Mouse (Mus musculus) forebrain, embryonic 12.5 days (tissue): ENCODE data around the gene Smim24. TPM values are rescaled to one million over a fixed set of nuclear protein-coding genes. Genes with fewer than 3 reads are reported as not detected.

Experiments used
- ATAC-seq: fragments of 200-750 bp; cut with Nextera tagmentation; 2 replicates; pipeline ENCODE4 v1.8.0; 2017; ENCODE audit warnings: moderate TSS enrichment; ENCODE audit not compliant: low FRiP score
- H3K27ac ChIP-seq: fragments of 300-500 bp; sonication (generic); 2 replicates; pipeline ENCODE4 v1.5.1; 2016; ENCODE audit warnings: mild to moderate bottlenecking
- H3K27me3 ChIP-seq: fragments of 300-500 bp; sonication (generic); 2 replicates; pipeline ENCODE4 v1.6.1; 2016; ENCODE audit warnings: mild to moderate bottlenecking
- H3K36me3 ChIP-seq: fragments of 300-500 bp; sonication (generic); replicated peaks from 2 replicates; pipeline ENCODE4 v1.6.1; 2016; ENCODE audit warnings: mild to moderate bottlenecking
- H3K4me1 ChIP-seq: fragments of 300-500 bp; sonication (generic); 2 replicates; pipeline ENCODE4 v1.6.1; 2016
- H3K4me2 ChIP-seq: fragments of 300-500 bp; sonication (generic); 2 replicates; pipeline ENCODE4 v1.6.1; 2016; ENCODE audit warnings: mild to moderate bottlenecking, moderate library complexity
- H3K4me3 ChIP-seq: fragments of 300-500 bp; sonication (generic); replicated peaks from 2 replicates; pipeline ENCODE4 v1.5.1; 2016; ENCODE audit warnings: mild to moderate bottlenecking
- H3K9ac ChIP-seq: fragments of 300-500 bp; sonication (generic); 2 replicates; pipeline ENCODE4 v1.6.1; 2016; ENCODE audit warnings: mild to moderate bottlenecking
- H3K9me3 ChIP-seq: fragments of 300-500 bp; sonication (generic); 2 replicates; pipeline ENCODE4 v1.6.1; 2016
- WGBS: fragments of 180-500 bp; shearing (Covaris S2); methylation state at CpG from one replicate; pipeline ENCODE4 v1.1.7; 2016; 5-methylcytosine and 5-hydroxymethylcytosine counted together
- polyA plus RNA-seq: library from polyadenylated mRNA; unstranded; fragments of >200 nt; fragmentation: Nextera tagmentation; extraction: Ambion mirVana; gene quantifications from 2 replicates; pipeline ENCODE4 v1.2.1, GENCODE M21; 2016

Gene Smim24
- polyA plus RNA-seq, 1 experiment from 2014 or later = 2.6 TPM

- no peak for ATAC-seq
- H3K36me3 ChIP-seq = 0 out of 2 replicates have a peak, but pooled peaks cover 6% of the 10 kb centered on the region
- peak overlapping the region; percentile 80 for H3K27ac ChIP-seq
- no peak overlapping the region for H3K9ac ChIP-seq
- H3K4me2 ChIP-seq = no peak overlapping the region
- peaks cover 75% of the 10 kb centered on the region for H3K4me1 ChIP-seq
- peaks cover 11% of the 10 kb centered on the region for H3K27me3 ChIP-seq
- H3K9me3 ChIP-seq = no peaks in the 10 kb centered on the region
- no peak overlapping the region for H3K4me3 ChIP-seq
- 68% methylated on average over 17 of the region's 17 CpGs for WGBS
These were observed 22.9 kb downstream of the Smim24 start for GRCm38 (mm10) chr10:81415549-81416310.

GRCm38 (mm10) chr10:81416581-81417226, 23.9 kb downstream of the Smim24 start:
- Histone ChIP-seq H3K9ac (peak overlapping the region; percentile 65), H3K4me3 (peak overlapping the region; percentile 35), H3K27me3 (peaks cover 11% of the 10 kb centered on the region; the same call in 1 of the 2 replicates), H3K4me1 (peaks cover 68% of the 10 kb centered on the region), H3K36me3 (0 out of 2 replicates have a peak, but pooled peaks cover 6% of the 10 kb centered on the region), H3K4me2 (peak overlapping the region; percentile 64), H3K27ac (peak overlapping the region; percentile 80), H3K9me3 (no peaks in the 10 kb centered on the region)
- WGBS = under 1% methylated on average over 17 of the region's 26 CpGs
- ATAC-seq = peak; percentile 74

DNA sequence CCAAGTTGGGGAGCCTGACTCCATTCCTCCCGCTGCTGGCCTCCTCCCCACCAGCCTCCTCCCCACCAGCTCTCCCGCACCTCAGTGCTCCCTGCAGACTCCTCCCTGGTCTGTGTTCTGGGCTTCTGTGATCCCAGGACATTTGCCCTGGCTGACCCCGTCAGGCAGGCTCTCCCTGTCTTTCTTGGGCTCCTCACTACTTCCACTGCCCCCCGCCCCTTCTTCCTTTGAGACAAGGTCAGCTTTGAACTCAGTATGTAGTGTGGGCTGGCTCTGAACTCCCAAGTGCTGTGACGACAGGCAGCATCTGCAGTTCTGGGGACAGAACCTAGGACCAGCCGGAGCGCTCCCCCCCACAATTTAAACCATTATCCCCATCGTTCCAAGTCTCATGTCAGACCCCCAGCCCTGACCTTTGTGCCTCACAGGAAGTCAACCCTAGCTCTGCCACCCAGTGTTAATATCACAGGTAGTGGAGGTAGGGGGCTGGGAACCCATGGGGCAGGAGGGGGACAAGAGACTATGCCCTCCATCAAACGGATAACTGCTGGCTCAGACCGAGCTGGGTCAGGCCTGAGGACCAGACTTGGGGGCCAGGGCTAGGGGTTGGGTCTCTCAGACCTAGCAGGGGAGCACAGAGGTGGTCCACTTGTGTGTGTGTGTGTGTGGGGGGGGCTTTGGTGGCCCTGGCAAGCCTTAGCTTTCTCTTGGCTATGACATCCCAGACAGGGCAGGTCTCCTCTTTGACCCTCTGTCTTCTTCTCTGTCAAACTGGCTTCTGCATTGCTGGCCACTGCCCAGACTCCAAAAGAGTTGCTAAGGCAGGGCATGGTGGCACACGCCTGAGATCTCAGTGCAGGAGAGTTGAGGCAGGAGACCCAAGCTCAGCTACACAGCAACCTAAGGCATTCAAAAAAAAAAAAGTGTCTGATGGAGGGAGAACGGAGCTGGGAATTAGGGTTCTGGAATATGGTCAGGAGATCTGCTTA, 24.7 kb downstream of the Smim24 start:
- Histone ChIP-seq H3K4me1 (peaks cover 61% of the 10 kb centered on the region), H3K27me3 (peaks cover 15% of the 10 kb centered on the region), H3K4me2 (peak overlapping the region; percentile 64), H3K9ac (peak overlapping the region; percentile 65), H3K4me3 (peak overlapping the region; percentile 35), H3K9me3 (no peaks in the 10 kb centered on the region), H3K36me3 (0 out of 2 replicates have a peak, but pooled peaks cover 6% of the 10 kb centered on the region), H3K27ac (peak overlapping the region; percentile 80)
- no peak for ATAC-seq
- WGBS = 44% methylated on average over 12 of the region's 12 CpGs

DNA sequence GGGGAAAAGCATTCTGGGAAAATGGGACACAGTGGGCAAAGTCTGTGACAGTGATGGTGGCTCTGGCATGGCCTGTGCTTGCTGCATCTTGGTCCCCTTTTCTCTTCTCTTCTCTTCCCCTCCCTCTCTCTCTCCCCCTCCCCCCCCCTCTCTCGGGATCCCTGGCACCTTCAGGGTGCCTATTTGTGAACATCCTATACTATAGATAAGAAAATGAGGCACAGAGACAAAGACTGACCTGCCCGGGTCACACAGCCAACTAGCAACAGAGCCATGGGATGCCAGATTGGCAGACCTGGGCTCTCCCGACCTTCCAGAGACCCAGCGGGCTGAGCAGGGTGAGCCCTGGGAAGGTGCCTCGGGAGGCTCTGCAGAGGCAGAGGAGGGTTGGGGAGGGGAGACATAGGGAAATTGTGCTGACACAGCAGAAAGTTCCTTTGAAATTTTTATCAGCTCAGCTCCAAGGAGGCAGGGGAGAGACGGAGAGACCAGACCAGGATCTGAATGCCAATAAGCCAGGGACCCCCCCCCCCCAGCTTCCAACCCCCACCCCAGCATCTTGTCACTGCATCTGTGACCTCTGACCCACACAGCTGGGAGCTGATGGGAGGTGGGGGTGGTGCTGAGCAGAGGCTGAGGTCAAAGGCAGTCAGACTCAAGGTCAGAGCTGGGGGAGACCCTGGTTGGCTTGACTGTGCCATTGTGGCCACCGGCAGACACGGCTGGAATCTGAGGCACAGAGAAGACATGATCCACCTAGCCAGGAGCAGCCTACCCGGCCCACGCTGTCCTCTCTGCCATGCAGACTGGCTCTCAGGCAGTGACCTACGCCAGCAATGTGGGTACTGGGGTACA, 25.6 kb downstream of the Smim24 start:
- Histone ChIP-seq H3K9me3 (no peaks in the 10 kb centered on the region), H3K27me3 (peaks cover 20% of the 10 kb centered on the region), H3K9ac (no peak overlapping the region; the same call in 1 of the 2 replicates), H3K4me3 (no peak overlapping the region), H3K4me2 (0 out of 2 replicates have a peak overlapping the region, but pooled peaks have one; percentile 3), H3K36me3 (0 out of 2 replicates have a peak, but pooled peaks cover 6% of the 10 kb centered on the region), H3K27ac (no peak overlapping the region), H3K4me1 (peaks cover 55% of the 10 kb centered on the region)
- no peak for ATAC-seq
- 54% methylated on average over 11 of the region's 11 CpGs for WGBS

- Histone ChIP-seq H3K36me3 (0 out of 2 replicates have a peak, but pooled peaks cover 6% of the 10 kb centered on the region), H3K27ac (no peak overlapping the region), H3K4me1 (peaks cover 51% of the 10 kb centered on the region), H3K27me3 (peaks cover 29% of the 10 kb centered on the region), H3K4me3 (no peak overlapping the region), H3K4me2 (no peak overlapping the region), H3K9me3 (no peaks in the 10 kb centered on the region), H3K9ac (no peak overlapping the region)
- WGBS = 92% methylated on average over 10 of the region's 10 CpGs
- ATAC-seq = no peak
These were observed 26.5 kb downstream of the Smim24 start for GRCm38 (mm10) chr10:81419111-81419928.

GRCm38 (mm10) chr10:81420191-81420767, 27.4 kb downstream of the Smim24 start:
- Histone ChIP-seq H3K4me1 (peaks cover 51% of the 10 kb centered on the region), H3K27ac (no peak overlapping the region), H3K4me2 (no peak overlapping the region), H3K27me3 (peaks cover 38% of the 10 kb centered on the region), H3K9me3 (no peaks in the 10 kb centered on the region), H3K9ac (no peak overlapping the region), H3K4me3 (no peak overlapping the region; the same call in 1 of the 2 replicates), H3K36me3 (0 out of 2 replicates have a peak, but pooled peaks cover 6% of the 10 kb centered on the region)
- 88% methylated on average over 40 of the region's 40 CpGs for WGBS
- no peak for ATAC-seq

DNA sequence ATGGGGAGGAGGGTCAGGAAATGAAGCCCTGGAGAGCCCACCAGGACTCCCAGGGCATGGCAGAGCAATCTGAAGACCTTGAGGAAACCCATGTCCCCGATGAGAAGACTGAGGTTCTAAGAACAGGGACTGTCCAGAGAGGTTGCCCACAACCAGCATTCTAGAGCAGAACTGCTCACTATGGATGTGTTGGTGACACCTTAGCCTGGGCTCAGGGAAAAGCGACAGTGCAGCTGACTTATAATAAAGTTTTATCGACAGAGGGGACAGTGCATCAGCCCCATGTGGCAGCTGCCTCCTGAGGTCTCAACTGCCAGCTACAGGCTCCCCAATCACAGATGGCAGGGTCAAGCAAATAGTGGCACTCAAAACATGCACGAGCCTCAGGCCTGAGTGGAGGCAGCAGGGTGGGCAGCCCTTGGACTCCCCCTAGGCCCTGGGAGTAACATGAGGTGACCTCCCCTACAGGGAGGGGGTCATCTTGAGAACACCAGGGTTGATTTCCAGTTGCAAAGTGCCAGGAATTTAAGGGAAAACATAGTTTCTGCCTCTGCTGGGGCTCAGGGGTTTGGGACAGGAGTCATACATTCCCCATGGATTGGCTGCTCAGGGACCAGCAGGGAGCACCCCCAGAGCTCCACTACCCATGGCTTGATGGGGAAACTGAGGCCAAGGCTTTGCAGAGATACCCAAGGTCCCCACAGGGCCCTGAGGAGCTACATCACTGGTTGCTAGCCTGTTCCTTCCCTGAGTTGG, 28.4 kb downstream of the Smim24 start:
- 71% methylated on average over 4 of the region's 4 CpGs for WGBS
- H3K4me1 ChIP-seq = peaks cover 51% of the 10 kb centered on the region
- H3K27ac ChIP-seq = no peak overlapping the region
- peaks cover 48% of the 10 kb centered on the region for H3K27me3 ChIP-seq
- 0 out of 2 replicates have a peak, but pooled peaks cover 6% of the 10 kb centered on the region for H3K36me3 ChIP-seq
- no peak overlapping the region for H3K4me3 ChIP-seq
- H3K9me3 ChIP-seq = no peaks in the 10 kb centered on the region
- H3K4me2 ChIP-seq = no peak overlapping the region
- no peak for ATAC-seq
- no peak overlapping the region for H3K9ac ChIP-seq

DNA sequence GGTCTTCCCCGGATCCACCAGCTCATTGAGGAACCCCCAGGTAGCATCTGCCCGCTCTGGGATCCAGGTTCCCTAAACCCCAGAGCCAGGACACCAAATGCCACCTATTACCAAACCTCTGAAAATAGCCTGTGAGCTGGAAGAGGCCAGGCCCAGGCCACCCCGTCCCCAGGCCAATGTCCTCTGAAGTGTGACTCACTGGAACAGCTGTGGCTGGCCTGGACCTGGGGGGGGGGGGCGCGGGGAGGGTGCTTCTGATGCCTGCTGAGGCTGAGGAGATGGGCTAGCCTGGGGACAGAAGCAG, 28.9 kb downstream of the Smim24 start:
- H3K27ac ChIP-seq = no peak overlapping the region
- WGBS = 72% methylated on average over 5 of the region's 5 CpGs
- peaks cover 53% of the 10 kb centered on the region for H3K27me3 ChIP-seq
- no peaks in the 10 kb centered on the region for H3K9me3 ChIP-seq
- 0 out of 2 replicates have a peak, but pooled peaks cover 6% of the 10 kb centered on the region for H3K36me3 ChIP-seq
- H3K4me1 ChIP-seq = peaks cover 51% of the 10 kb centered on the region
- ATAC-seq = no peak
- no peak overlapping the region for H3K4me3 ChIP-seq
- H3K9ac ChIP-seq = no peak overlapping the region
- H3K4me2 ChIP-seq = no peak overlapping the region

GRCm38 (mm10) chr10:81422191-81422590, 29.3 kb downstream of the Smim24 start:
- Histone ChIP-seq H3K4me3 (no peak overlapping the region), H3K27ac (no peak overlapping the region), H3K9ac (no peak overlapping the region), H3K36me3 (0 out of 2 replicates have a peak, but pooled peaks cover 6% of the 10 kb centered on the region), H3K9me3 (no peaks in the 10 kb centered on the region), H3K4me2 (no peak overlapping the region), H3K27me3 (peaks cover 57% of the 10 kb centered on the region), H3K4me1 (peaks cover 50% of the 10 kb centered on the region)
- ATAC-seq = no peak
- 85% methylated on average over 6 of the region's 6 CpGs for WGBS
